Mouse (Mus musculus): ENCODE data around the gene Ccdc85b. TPM values are rescaled to one million over a fixed set of nuclear protein-coding genes. Genes with fewer than 3 reads are reported as not detected.
"Not testable (repeated sequence)": the region's sequence is repeated elsewhere in the genome, so short reads cannot be mapped to it uniquely, and the experiment has no call there.

Gene Ccdc85b
- polyA plus RNA-seq (2015; fragmentation: Nextera tagmentation; extraction: Ambion mirVana) = 6.5 and 7.1 TPM in 2 replicates

DNA sequence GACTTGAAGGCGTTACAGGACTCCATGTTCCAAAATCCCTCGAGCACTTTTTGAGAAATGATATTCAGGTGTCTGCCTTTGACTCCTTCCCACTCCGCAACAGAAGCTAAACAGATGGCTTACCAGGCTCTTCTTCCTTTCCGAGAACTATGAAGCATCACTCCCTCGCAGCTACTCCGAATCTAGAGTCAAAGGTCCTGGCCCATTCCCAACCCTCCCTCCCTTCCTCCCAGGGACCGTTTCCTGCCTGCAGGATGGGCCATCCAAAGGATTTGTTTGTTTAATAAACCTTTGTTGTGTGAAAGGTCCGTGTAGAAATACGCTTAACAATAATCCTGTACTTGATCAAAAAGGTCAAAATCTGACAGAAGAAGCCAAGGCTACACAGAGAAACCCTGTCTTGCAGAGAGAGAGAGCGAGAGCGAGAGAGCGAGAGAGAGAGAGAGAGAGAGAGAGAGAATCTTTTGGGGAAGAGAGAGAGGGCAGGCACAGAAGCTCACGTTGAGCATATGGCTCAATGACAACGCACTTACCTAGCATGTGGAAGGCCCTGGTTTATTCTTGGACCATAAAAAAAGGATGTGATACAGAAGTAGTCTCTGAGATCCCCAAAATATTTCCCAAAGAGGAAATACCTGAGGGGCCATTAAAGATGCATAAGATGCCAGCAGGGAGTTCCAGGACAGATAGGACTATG is at the start of gene Ccdc85b:
TSS of gene Ccdc85b (minus strand) at position 149 of the 697 bp plus-strand sequence.
- Histone ChIP-seq H3K27ac (peak within 1 kb of the TSS; percentile 96), H3K9me3 (replicated peaks) (no peaks in the 10 kb centered on the region), H3K27me3 (peaks cover 4% of the 10 kb centered on the region; the same call in 1 of the 2 replicates), H3K4me1 (peaks cover 49% of the 10 kb centered on the region), H3K4me2 (peak within 1 kb of the TSS; percentile 99), H3K4me3 (peak within 1 kb of the TSS; percentile 77), H3K36me3 (ENCODE audit: poor library complexity, severe bottlenecking) (peaks cover 17% of the 10 kb centered on the region), H3K9ac (peak within 1 kb of the TSS; percentile 89)
- WGBS = 14% methylated on average over 14 of the region's 14 CpGs
- no peak; the same call in 1 of the 2 replicates for ATAC-seq

GRCm38 (mm10) chr19:5503687-5504086 is 46.0 kb upstream of the Ccdc85b start, which contains the start of gene 1700020D05Rik:
1700020D05Rik (minus strand) TSS chr19:5503787.
- H3K4me3 ChIP-seq = no peak within 1 kb of the TSS
- H3K27me3 ChIP-seq = no peaks in the 10 kb centered on the region
- peaks cover 16% of the 10 kb centered on the region; the same call in 1 of the 2 replicates for H3K36me3 ChIP-seq (ENCODE audit: poor library complexity, severe bottlenecking)
- WGBS = 62% methylated on average over 17 of the region's 17 CpGs
- H3K9me3 ChIP-seq (replicated peaks) = no peaks in the 10 kb centered on the region
- no peak within 1 kb of the TSS for H3K9ac ChIP-seq
- no peak for ATAC-seq
- no peaks in the 10 kb centered on the region for H3K4me1 ChIP-seq
- no peak within 1 kb of the TSS for H3K27ac ChIP-seq
- H3K4me2 ChIP-seq = no peak within 1 kb of the TSS

DNA sequence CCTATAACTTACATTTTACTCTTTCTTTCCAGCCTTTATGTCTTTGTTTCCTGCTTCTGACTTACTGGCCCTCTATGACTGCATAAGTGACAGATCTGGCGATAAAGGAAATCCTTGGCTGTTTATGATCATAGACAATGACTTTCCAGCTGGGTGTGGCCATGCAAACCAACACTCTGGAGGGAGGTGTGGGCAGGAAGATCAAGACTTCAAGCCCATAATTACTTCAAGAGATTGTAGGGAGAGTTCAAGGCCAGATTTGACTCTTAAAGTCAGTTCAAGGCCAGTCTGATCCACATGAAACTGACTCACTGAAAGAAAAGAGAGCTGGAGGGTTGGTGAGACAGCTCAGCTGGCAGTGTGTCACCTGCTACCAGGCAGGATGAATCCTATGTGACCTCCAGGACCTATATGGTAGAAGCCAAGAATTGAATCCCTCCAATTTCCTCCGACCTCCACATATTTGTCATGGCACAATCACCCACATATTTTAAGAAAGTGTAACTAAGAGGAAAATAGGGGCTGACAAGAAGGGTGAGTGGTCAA is 42.7 kb upstream of the Ccdc85b start:
- H3K27ac ChIP-seq = no peak overlapping the region
- 91% methylated on average over 2 of the region's 2 CpGs for WGBS
- ATAC-seq = no peak
- H3K4me2 ChIP-seq = no peak overlapping the region
- no peaks in the 10 kb centered on the region for H3K4me1 ChIP-seq
- no peaks in the 10 kb centered on the region for H3K9me3 ChIP-seq (replicated peaks)
- H3K36me3 ChIP-seq (ENCODE audit: poor library complexity, severe bottlenecking) = peaks cover 43% of the 10 kb centered on the region
- no peak overlapping the region for H3K4me3 ChIP-seq
- no peaks in the 10 kb centered on the region for H3K27me3 ChIP-seq
- no peak overlapping the region for H3K9ac ChIP-seq

DNA sequence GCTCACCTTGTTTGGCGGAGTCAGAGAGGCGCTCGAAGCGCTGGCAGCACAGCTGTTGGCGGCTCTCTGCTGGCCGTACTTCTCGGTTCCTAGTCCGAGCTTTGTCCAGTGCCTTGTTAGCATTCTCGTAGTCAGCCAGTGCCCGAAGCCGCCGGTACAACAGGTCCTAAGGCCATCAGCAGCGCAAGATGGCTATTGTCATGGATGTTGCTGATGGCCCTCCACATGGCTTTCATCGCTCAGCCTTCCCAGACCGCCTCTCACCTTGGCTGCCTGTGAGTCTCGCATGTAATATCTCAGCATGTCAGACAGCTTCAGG is 38.3 kb upstream of the Ccdc85b start:
- peaks cover 58% of the 10 kb centered on the region for H3K36me3 ChIP-seq (ENCODE audit: poor library complexity, severe bottlenecking)
- 89% methylated on average over 16 of the region's 16 CpGs for WGBS

DNA sequence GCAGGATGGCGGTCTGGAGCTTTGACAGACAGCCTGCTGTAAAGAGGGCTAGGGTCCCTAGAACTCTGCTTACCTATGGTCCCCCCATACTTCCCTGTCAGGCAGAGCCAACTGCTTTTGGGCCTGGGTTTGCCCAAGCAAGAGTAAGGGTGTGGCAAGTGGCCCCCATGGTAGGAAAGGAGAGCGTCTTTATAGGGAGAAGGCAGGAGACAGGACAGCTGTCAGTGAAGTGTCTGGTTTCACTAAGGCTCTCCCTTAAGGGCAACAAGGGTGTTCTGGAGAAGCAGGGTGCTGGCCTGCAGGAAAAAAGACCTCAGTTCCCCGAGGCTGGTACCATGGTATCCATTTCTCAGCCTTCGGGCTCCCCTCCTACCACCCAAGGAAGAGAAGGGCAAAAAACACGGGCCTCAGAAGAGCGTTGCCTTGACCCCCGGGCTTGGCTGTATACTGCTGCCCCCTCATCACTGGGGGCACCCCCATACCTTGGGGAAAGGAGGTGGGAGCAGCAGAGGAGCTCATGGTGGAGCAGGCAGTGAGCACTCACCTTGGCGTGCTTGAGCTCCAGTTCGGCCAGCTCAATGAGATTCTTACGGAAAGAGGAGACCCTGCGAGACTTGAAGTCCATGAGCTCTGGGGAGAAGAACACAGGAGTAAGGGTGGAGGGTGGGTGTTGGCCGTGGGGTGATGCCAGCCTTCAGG is 37.8 kb upstream of the Ccdc85b start:
- Histone ChIP-seq H3K4me2 (no peak overlapping the region), H3K27ac (no peak overlapping the region), H3K36me3 (ENCODE audit: poor library complexity, severe bottlenecking) (peaks cover 58% of the 10 kb centered on the region), H3K9ac (no peak overlapping the region), H3K4me1 (peaks cover 17% of the 10 kb centered on the region), H3K27me3 (no peaks in the 10 kb centered on the region), H3K4me3 (no peak overlapping the region), H3K9me3 (replicated peaks) (no peaks in the 10 kb centered on the region)
- no peak for ATAC-seq
- 83% methylated on average over 12 of the region's 12 CpGs for WGBS

More for the DNA sequence above, 38.3 kb upstream of the Ccdc85b start:
- Histone ChIP-seq H3K4me2 (no peak overlapping the region), H3K4me1 (peaks cover 17% of the 10 kb centered on the region), H3K9ac (no peak overlapping the region), H3K4me3 (no peak overlapping the region), H3K27ac (no peak overlapping the region), H3K27me3 (no peaks in the 10 kb centered on the region), H3K9me3 (replicated peaks) (no peaks in the 10 kb centered on the region)
- no peak for ATAC-seq

GRCm38 (mm10) chr19:5494314-5494713 is 36.6 kb upstream of the Ccdc85b start:
- H3K27ac ChIP-seq = no peak overlapping the region
- WGBS = 83% methylated on average over 3 of the region's 3 CpGs
- H3K36me3 ChIP-seq (ENCODE audit: poor library complexity, severe bottlenecking) = peaks cover 58% of the 10 kb centered on the region
- H3K4me3 ChIP-seq = no peak overlapping the region
- H3K9me3 ChIP-seq (replicated peaks) = no peaks in the 10 kb centered on the region
- H3K9ac ChIP-seq = no peak overlapping the region
- peaks cover 24% of the 10 kb centered on the region for H3K4me1 ChIP-seq
- H3K4me2 ChIP-seq = no peak overlapping the region
- no peaks in the 10 kb centered on the region for H3K27me3 ChIP-seq
- no peak for ATAC-seq

DNA sequence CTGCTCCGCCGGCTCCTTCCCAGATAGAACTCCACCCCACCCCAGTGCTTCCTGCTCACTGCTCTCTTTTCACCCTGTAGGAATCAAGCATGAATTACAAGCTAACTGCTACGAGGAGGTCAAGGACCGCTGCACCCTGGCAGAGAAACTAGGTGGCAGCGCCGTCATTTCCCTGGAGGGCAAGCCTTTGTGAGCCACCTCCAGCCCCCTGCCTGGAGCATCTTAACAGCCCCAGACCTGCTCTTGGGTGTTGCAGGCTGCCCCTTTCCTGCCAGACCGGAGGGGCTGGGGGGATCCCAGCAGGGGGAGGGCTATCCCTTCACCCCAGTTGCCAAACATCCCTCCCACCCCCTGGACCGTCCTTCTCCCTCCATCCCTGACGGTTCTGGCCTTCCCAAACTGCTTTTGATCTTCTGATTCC is 35.6 kb upstream of the Ccdc85b start:
- not testable (repeated sequence) for H3K9me3 ChIP-seq (replicated peaks); H3K27me3 ChIP-seq; H3K4me2 ChIP-seq; H3K27ac ChIP-seq; ATAC-seq; H3K9ac ChIP-seq; H3K4me3 ChIP-seq
- Histone ChIP-seq H3K36me3 (ENCODE audit: poor library complexity, severe bottlenecking) (peaks cover 58% of the 10 kb centered on the region), H3K4me1 (peaks cover 32% of the 10 kb centered on the region)
- WGBS = 70% methylated on average over 9 of the region's 9 CpGs

DNA sequence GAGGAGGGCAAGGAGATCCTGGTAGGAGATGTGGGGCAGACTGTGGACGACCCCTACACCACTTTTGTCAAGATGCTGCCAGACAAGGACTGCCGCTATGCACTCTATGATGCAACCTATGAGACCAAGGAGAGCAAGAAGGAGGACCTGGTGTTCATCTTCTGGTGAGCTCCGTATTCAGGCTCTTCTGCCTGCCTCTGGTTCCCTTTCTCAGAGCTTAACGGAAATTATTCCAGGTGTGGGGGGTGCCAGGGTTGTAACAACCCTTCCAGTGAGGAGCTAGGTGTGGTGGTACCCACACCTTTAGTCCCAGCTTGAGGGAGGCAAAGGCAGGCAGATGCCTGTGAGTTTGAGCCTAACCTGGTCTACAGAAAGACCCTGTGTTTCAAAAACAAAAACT is 34.9 kb upstream of the Ccdc85b start:
- H3K4me1 ChIP-seq = peaks cover 36% of the 10 kb centered on the region
- no peak for ATAC-seq
- H3K9ac ChIP-seq = no peak overlapping the region
- H3K9me3 ChIP-seq (replicated peaks) = no peaks in the 10 kb centered on the region
- H3K4me3 ChIP-seq = no peak overlapping the region
- H3K36me3 ChIP-seq (ENCODE audit: poor library complexity, severe bottlenecking) = peaks cover 54% of the 10 kb centered on the region
- WGBS = 90% methylated on average over 4 of the region's 4 CpGs
- H3K4me2 ChIP-seq = peak overlapping the region; percentile 86; the same call in 1 of the 2 replicates
- no peak overlapping the region for H3K27ac ChIP-seq
- no peaks in the 10 kb centered on the region for H3K27me3 ChIP-seq

GRCm38 (mm10) chr19:5490898-5491708 is 33.4 kb upstream of the Ccdc85b start:
- WGBS = under 1% methylated on average over 59 of the region's 59 CpGs
- Histone ChIP-seq H3K27me3 (no peaks in the 10 kb centered on the region), H3K27ac (peak overlapping the region; percentile 100), H3K36me3 (ENCODE audit: poor library complexity, severe bottlenecking) (peaks cover 41% of the 10 kb centered on the region), H3K4me1 (peaks cover 49% of the 10 kb centered on the region), H3K4me3 (peak overlapping the region; percentile 96), H3K9ac (peak overlapping the region; percentile 98), H3K4me2 (peak overlapping the region; percentile 86), H3K9me3 (replicated peaks) (no peaks in the 10 kb centered on the region)
- peak; percentile 19 for ATAC-seq

DNA sequence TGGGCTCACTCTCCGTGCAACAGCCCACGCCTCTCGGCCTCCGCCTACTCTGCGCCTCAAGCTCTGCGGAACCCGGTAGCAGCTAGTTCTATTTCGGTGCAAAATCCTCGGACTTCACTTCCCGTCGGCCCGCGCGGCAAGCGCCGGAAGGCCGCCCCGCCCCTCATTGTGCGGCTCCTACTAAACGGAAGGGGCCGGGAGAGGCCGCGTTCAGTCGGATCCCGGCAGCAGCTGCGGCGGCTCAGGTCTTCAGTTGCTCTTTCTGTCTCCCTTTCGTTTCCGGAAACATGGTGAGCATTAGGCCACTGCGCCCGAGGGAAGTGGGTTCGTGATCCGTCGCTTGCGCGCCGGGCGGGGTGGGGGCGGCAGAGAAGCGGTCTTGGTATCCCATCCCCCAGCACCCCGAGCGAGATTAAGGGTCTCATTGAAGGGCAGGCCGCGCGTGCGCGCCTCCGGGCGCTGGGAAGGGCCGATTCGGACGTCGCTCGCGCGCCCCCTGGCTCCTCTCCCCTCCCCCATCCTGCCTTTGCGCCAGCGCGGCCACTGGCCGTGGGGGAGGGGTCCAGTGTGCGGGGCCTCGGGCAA is 32.7 kb upstream of the Ccdc85b start, which contains the start of gene Cfl1:
TSS of gene Cfl1 (plus strand) at position 143 of the 585 bp plus-strand sequence.
- H3K9ac ChIP-seq = peak within 1 kb of the TSS; percentile 98
- peak within 1 kb of the TSS; percentile 100 for H3K27ac ChIP-seq
- H3K4me3 ChIP-seq = peak within 1 kb of the TSS; percentile 96
- peaks cover 49% of the 10 kb centered on the region for H3K4me1 ChIP-seq
- no peaks in the 10 kb centered on the region for H3K9me3 ChIP-seq (replicated peaks)
- peaks cover 41% of the 10 kb centered on the region for H3K36me3 ChIP-seq (ENCODE audit: poor library complexity, severe bottlenecking)
- peak; percentile 77 for ATAC-seq
- H3K27me3 ChIP-seq = no peaks in the 10 kb centered on the region
- WGBS = under 1% methylated on average over 62 of the region's 62 CpGs
- peak within 1 kb of the TSS; percentile 86 for H3K4me2 ChIP-seq

- Histone ChIP-seq H3K36me3 (ENCODE audit: poor library complexity, severe bottlenecking) (peaks cover 43% of the 10 kb centered on the region), H3K4me3 (peak overlapping the region; percentile 96), H3K27ac (peak overlapping the region; percentile 100), H3K4me2 (peak overlapping the region; percentile 86), H3K4me1 (peaks cover 49% of the 10 kb centered on the region)
- H3K27me3 ChIP-seq; ATAC-seq; H3K9me3 ChIP-seq (replicated peaks); H3K9ac ChIP-seq: not testable (repeated sequence)
- WGBS = 52% methylated on average over 10 of the region's 10 CpGs
Observed at GRCm38 (mm10) chr19:5489721-5490120, 32.0 kb upstream of the Ccdc85b start.
